Comparison of ENCODE assay signal across 21 mouse cellular contexts in genomic region chr17:29478271-29478670, GRCm38 (mm10). TPM values are rescaled to one million over a fixed set of nuclear protein-coding genes. Genes with fewer than 3 reads are reported as not detected.
A peak's percentile ranks its signal among the peaks of the same experiment; 100 is the strongest.
DNase-seq lines count a peak whose midpoint lies in the region; ATAC-seq and TF ChIP-seq lines count a peak whose summit lies in the region.
"Had no signal": no experiment of that assay in that cellular context is flagged by ENCODE, and none has a peak within 500 bp of the region (broad histone marks: within the 10 kb centered on the region; RNA-seq: fewer than 3 reads in every experiment).

No protein-coding gene starts in this region.

- peak; percentile 49; the same call in 1 of the 2 replicates for TF ChIP-seq EP300 in CH12.LX (IDR thresholded peaks at IDR 0.05; ENCODE audit: low read length)

- H3K4me3 ChIP-seq in CH12.LX (replicated peaks in 1 of 3; ENCODE audit: low read depth in 2 of 3, low read length in 2 of 3, poor library complexity in 1 of 3) = no peak overlapping the region
- H3K4me3 ChIP-seq: embryonic facial prominence, embryonic 10.5 days; forebrain, embryonic 13.5 days; heart, embryonic 10.5 days; heart, embryonic 15.5 days; hindbrain, embryonic 13.5 days had no signal

- H3K36me3 ChIP-seq in CH12.LX (replicated peaks in 1 of 2; ENCODE audit: control insufficient read depth in 1 of 2, insufficient read depth in 1 of 2, low read length in 1 of 2) = no peaks in the 10 kb centered on the region
- H3K36me3 ChIP-seq: embryonic facial prominence, embryonic 10.5 days; heart, embryonic 10.5 days; heart, embryonic 15.5 days; hindbrain, embryonic 13.5 days had no signal

- no peak for TF ChIP-seq RAD21 in CH12.LX (IDR thresholded peaks at IDR 0.05; ENCODE audit: low read depth, low read length)

- H3K27me3 ChIP-seq in CH12.LX (replicated peaks) = no peaks in the 10 kb centered on the region
- H3K27me3 ChIP-seq: forebrain, embryonic 13.5 days; heart, embryonic 15.5 days; hindbrain, embryonic 13.5 days had no signal

- ATAC-seq in common myeloid progenitor, adult 5-6 weeks (replicated peaks; ENCODE audit: low read depth, poor library complexity, severe bottlenecking) = 0 out of 2 replicates have a peak, but pooled peaks have one; percentile 50
- 0 out of 2 replicates have a peak, but pooled peaks have one; percentile 29 for ATAC-seq in megakaryocyte progenitor cell, adult 5-6 weeks (replicated peaks; ENCODE audit: poor library complexity)
- ATAC-seq: forebrain, embryonic 13.5 days; hindbrain, postnatal 0 days had no signal

- peak overlapping the region; percentile 97; the same call in 1 of the 2 replicates for H3K27ac ChIP-seq in CH12.LX (ENCODE audit: insufficient read depth, low read depth)
- H3K27ac ChIP-seq: embryonic facial prominence, embryonic 10.5 days; forebrain, embryonic 13.5 days; heart, embryonic 10.5 days; heart, embryonic 15.5 days; hindbrain, embryonic 13.5 days; hindbrain, postnatal 0 days had no signal

- H3K4me2 ChIP-seq in CH12.LX (ENCODE audit: insufficient read depth, low read depth, poor library complexity, severe bottlenecking) = no peak overlapping the region
- H3K4me2 ChIP-seq: forebrain, embryonic 13.5 days; heart, embryonic 15.5 days; hindbrain, embryonic 13.5 days had no signal

- no peak overlapping the region for H3K9ac ChIP-seq in CH12.LX (ENCODE audit: insufficient read depth, low read depth)
- H3K9ac ChIP-seq: forebrain, embryonic 13.5 days; heart, embryonic 15.5 days; hindbrain, embryonic 13.5 days had no signal

- no peak for TF ChIP-seq CTCF in CH12.LX (conservative IDR thresholded peaks at IDR 0.05 in 1 of 2, IDR thresholded peaks at IDR 0.05 in 1 of 2; ENCODE audit: low read depth in 2 of 2, low read length in 2 of 2)

- no peak for TF ChIP-seq POLR2A in CH12.LX (IDR thresholded peaks at IDR 0.05; ENCODE audit: low read depth, low read length)

- DNase-seq in 3T3-L1 (ENCODE audit: low read depth, low spot score) (peak; percentile 37), CH12.LX (ENCODE audit: extremely low read depth) (no peak)
- DNase-seq in kidney, postnatal 10 days = no peak
- no peak for DNase-seq in frontal cortex, adult 2 months (ENCODE audit: extremely low spot score in 1 of 2, low spot score in 1 of 2)
- DNase-seq in thymus, postnatal 0 days (ENCODE audit: low spot score) = no peak
- DNase-seq in Muller cell, postnatal 12 days (ENCODE audit: inconsistent ontology term) = no peak
- DNase-seq: adrenal gland, postnatal 10 days; cerebellum, adult 11-12 months; cerebellum, adult 9-11 months; cerebellum, postnatal 36 days; gastrocnemius, postnatal 36 days; heart, adult 18-20 months; heart, postnatal 14 days had no signal

- dilution Hi-C loops in CH12.LX (cut with MboI; ENCODE audit: extremely low pct_ligation_motif_present, extremely low pct_unique_long_range_greater_than_20kb, low sequenced_read_pairs) = no loop called here

- no peaks in the 10 kb centered on the region for H3K79me2 ChIP-seq in CH12.LX (replicated peaks; ENCODE audit: control insufficient read depth, extremely low read depth, insufficient read depth, poor library complexity, severe bottlenecking)

- H3K9me3 ChIP-seq in CH12.LX (replicated peaks; ENCODE audit: low read length) = peaks cover 10% of the 10 kb centered on the region
- H3K9me3 ChIP-seq: forebrain, embryonic 13.5 days; heart, embryonic 15.5 days; hindbrain, embryonic 13.5 days had no signal

- in situ Hi-C loops in CH12.LX (cut with MboI; ENCODE audit: low pct_ligation_motif_present, low pct_unique_long_range_greater_than_20kb, low sequenced_read_pairs) = no loop called here

- H3K4me1 ChIP-seq in CH12.LX (ENCODE audit: control insufficient read depth in 1 of 2, insufficient read depth in 2 of 2) = peaks cover 22 to 63% of the 10 kb centered on the region in 2 experiments
- H3K4me1 ChIP-seq: forebrain, embryonic 13.5 days; hindbrain, embryonic 13.5 days had no signal

TF ChIP-seq in CH12.LX, 34 proteins besides CTCF, POLR2A, EP300 and RAD21:
- TF ChIP-seq ZNF384 (IDR thresholded peaks at IDR 0.05; ENCODE audit: low read depth, low read length) (no peak), ZC3H11A (IDR thresholded peaks at IDR 0.05; ENCODE audit: low read depth, low read length) (no peak), ELF1 (IDR thresholded peaks at IDR 0.05; ENCODE audit: low read depth, low read length) (no peak), BHLHE40 (IDR thresholded peaks at IDR 0.05; ENCODE audit: low read depth, low read length) (no peak)

RNA-seq across cellular contexts. Expression of gene Pim1, which starts 12.3 kb away (rescaled TPM):
- total RNA-seq in CH12.LX (2012; rRNA removed) (141 and 178 TPM in 2 replicates), CH12.LX (2014; rRNA removed) (72.7 and 75.8 TPM in 2 replicates)
- 121 and 133 TPM in 2 replicates for polyA plus RNA-seq in CH12.LX (2012; ENCODE audit: insufficient read length, low read depth)
- 205 and 249 TPM in 2 replicates for total RNA-seq in common myeloid progenitor, adult 5-6 weeks (2017)
- total RNA-seq in megakaryocyte progenitor cell, adult 5-6 weeks (2015) = 41.2 and 52.7 TPM in 2 replicates
- total RNA-seq in megakaryocyte progenitor cell, adult 5-6 weeks (2017) = 91.2 and 94.5 TPM in 2 replicates
- polyA plus RNA-seq in frontal cortex, adult 2 months (2012; rRNA removed) = 3.2 and 3.7 TPM in 2 replicates
- 78.6 and 81.4 TPM in 2 replicates for polyA plus RNA-seq in thymus, postnatal 0 days (2015; fragmentation: Nextera tagmentation; extraction: Ambion mirVana)
